Mouse (Mus musculus) embryo, embryonic 11 days (tissue): ENCODE measurements around the gene Aim2.
"Not testable (repeated sequence)": the region's sequence is repeated elsewhere in the genome, so short reads cannot be mapped to it uniquely, and the experiment has no call there.

Experiments
- DNase-seq: peaks from one replicate; pipeline ENCODE4 v3.0.0-alpha.2; 2015

Gene Aim2

DNA sequence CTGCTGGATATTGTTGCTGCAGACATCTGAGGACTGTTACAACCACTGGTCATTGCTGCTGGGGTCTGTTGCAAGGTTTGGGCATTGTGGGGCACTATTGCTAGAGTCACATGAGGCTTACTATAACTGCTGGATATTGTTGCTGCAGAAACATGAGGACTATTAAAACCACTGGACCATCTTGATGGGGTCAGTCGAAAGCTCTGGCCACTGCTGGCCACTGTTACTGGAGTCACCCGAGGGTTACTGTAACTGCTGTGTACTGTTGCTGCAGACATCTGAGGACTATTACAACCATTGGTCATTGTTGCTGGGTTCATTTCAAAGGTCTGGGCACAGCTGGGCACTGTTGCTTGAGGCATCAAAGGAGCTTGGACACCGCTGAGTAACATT lies 130.5 kb downstream of the Aim2 start:
- not testable (repeated sequence) for DNase-seq

DNA sequence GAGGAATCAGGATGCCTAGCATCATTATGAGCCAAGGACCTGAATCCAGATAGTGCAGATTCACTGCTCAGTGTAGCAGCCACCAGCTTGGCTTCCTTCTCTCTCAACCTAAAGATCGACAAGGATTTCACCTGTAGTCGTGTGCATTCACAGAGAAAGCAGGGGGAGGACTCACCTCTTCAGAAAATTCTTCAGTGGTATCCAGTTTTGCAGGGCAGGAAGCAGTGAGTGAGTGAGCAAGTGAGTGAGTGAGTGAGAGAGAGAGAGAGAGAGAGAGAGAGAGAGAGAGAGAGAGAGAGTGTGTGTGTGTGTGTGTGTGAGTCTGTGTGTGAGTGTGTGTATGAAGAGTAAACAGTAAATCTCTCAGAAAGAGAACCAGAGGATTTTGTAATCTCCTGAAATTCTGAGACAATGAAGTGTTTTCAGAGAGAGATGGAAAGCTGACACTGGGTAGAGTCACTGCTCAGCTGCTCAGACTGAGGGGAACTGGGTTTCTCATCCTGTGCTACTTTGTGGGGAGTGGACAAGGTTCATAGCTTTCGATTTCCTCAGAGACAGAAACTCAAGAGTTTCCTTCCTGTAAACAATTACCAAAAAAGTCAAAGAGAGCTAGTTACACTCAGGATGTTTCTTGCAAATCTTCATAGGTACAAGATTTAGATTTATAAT lies 140.3 kb downstream of the Aim2 start, which contains the start of gene Ifi206:
Gene Ifi206, minus strand, starts transcription at position 230 of the 669 bp plus-strand sequence.
- not testable (repeated sequence) for DNase-seq

DNA sequence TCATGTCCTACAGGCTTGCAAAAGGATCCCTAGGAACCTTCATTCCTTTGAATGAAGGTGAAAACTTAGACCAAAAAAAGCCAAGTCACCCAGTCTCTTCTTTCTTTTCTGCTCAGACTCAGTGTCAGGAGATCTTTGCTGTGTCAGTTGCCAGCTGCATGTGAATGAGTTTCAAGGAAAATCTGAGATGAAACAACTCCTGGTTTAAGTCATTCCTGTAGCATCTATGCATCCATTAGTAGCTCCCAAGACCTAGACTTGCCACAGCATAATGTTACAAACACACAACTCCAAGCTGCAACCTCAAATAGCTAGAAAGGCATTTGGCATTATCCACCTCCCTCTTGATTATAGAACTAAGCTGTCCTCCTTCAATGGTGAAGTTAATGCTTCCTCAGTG lies 140.8 kb downstream of the Aim2 start:
- not testable (repeated sequence) for DNase-seq

DNA sequence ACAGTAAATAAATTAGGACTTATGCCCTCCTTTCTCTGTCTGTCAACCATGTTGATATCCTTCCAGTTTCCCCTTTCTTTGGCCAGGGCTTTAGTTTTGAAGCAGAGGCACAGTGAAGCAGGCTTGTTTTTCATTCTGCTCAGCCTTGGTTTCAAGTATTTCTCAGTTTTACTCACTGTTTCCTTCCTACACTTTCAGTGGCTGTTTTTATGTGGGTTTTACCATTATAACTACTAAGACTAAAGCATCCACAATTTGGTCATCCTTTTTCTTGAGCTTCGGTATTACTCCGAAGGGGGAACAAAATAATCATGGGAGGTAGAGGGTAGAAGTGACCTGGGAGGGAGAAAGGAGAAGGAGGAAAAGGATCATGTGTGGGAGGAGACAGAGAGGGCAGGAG lies 159.9 kb downstream of the Aim2 start:
- DNase-seq: not testable (repeated sequence)
